Mouse (Mus musculus): ENCODE data around the gene Mov10l1. TPM values are rescaled to one million over a fixed set of nuclear protein-coding genes. Genes with fewer than 3 reads are reported as not detected.

Mov10l1 gene
- polyA plus RNA-seq, 1 experiment from 2014 or later, result not detected

DNA sequence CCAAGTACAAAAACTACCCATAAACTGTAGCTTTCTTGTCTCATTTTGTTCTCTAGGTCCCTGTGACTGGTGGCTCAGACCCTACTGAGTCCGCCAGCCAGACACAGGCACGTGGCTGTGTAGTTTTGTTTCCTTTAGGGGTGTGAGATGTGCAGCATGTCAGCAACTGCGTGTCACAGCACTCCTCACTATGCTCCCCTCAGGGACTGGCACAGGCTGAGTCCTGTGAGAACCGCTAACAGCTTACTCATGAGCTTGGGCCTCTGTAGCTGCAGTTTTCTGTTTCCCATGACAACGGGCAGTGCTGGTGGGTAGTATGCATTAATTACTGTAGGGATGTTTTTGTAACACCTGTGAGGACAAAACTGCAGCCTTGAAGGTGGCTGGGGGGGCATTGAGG, 109.5 kb downstream of the Mov10l1 start:
- H3K4me3 ChIP-seq (ENCODE audit: low read depth, low read length), result no peak overlapping the region
- 77% methylated on average over 5 of the region's 5 CpGs for WGBS
- peaks cover 20% of the 10 kb centered on the region for H3K4me1 ChIP-seq (ENCODE audit: control insufficient read depth, insufficient read depth, low read length)
- H3K9ac ChIP-seq (ENCODE audit: low read depth, low read length), result no peak overlapping the region
- H3K36me3 ChIP-seq (ENCODE audit: control insufficient read depth, insufficient read depth, low read length), result peaks cover 33% of the 10 kb centered on the region
- no peak overlapping the region for H3K4me2 ChIP-seq (ENCODE audit: low read length)
- H3K27ac ChIP-seq (ENCODE audit: low read length), result no peak overlapping the region
- H3K9me3 ChIP-seq (replicated peaks; ENCODE audit: control insufficient read depth, low read length, poor library complexity, severe bottlenecking), result no peaks in the 10 kb centered on the region
- no peaks in the 10 kb centered on the region for H3K27me3 ChIP-seq (ENCODE audit: control insufficient read depth, insufficient read depth, low read depth, low read length)
- ATAC-seq, result no peak

DNA sequence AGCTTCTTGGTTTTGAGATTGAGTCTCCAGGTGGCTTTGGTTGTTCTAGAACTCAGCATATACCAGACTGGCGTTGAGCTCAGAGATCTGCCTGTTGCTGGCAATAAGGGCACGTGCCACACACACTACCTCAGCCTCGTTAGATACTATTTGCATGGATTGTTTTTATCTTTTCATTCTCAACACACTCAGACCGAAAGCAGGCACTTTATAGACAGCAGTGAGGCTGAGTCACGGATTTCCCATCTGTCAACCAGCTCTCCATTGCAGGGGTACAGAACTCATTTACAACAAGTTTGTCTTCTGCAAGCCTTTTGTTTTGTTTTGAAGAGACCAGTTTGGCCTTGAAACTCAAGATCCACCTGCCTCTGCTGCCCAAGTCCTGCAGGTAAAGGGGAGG, 114.7 kb downstream of the Mov10l1 start:
- no peak overlapping the region for H3K4me2 ChIP-seq (ENCODE audit: low read length)
- ATAC-seq, result no peak
- peaks cover 68% of the 10 kb centered on the region for H3K36me3 ChIP-seq (ENCODE audit: control insufficient read depth, insufficient read depth, low read length)
- no peak overlapping the region for H3K4me3 ChIP-seq (ENCODE audit: low read depth, low read length)
- no peak overlapping the region for H3K27ac ChIP-seq (ENCODE audit: low read length)
- 93% methylated on average over 5 of the region's 5 CpGs for WGBS
- no peaks in the 10 kb centered on the region for H3K4me1 ChIP-seq (ENCODE audit: control insufficient read depth, insufficient read depth, low read length)
- H3K27me3 ChIP-seq (ENCODE audit: control insufficient read depth, insufficient read depth, low read depth, low read length), result no peaks in the 10 kb centered on the region
- H3K9me3 ChIP-seq (replicated peaks; ENCODE audit: control insufficient read depth, low read length, poor library complexity, severe bottlenecking), result no peaks in the 10 kb centered on the region
- H3K9ac ChIP-seq (ENCODE audit: low read depth, low read length), result no peak overlapping the region

DNA sequence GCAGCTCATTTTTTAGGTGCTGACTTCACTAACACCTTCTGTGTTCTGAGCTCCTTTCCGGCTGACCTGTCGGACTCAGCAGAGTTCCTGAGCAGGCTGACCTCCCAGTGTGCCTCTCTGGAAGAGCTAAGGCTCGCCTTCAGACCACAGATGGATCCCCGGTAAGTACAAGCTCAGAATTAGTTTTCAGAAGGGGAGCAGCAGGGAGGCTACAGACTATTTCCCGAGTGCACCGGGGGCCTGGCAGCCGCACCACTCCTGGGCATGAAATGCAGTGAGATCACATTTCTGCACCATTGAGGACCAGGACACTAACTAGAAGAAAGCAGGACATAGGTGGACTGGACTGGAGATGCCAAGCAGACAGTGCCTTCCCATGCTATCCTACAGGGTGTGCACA, 115.9 kb downstream of the Mov10l1 start:
- Histone ChIP-seq H3K36me3 (ENCODE audit: control insufficient read depth, insufficient read depth, low read length) (peaks cover 69% of the 10 kb centered on the region), H3K9me3 (replicated peaks; ENCODE audit: control insufficient read depth, low read length, poor library complexity, severe bottlenecking) (no peaks in the 10 kb centered on the region), H3K27ac (ENCODE audit: low read length) (no peak overlapping the region), H3K4me1 (ENCODE audit: control insufficient read depth, insufficient read depth, low read length) (no peaks in the 10 kb centered on the region), H3K4me2 (ENCODE audit: low read length) (no peak overlapping the region), H3K9ac (ENCODE audit: low read depth, low read length) (no peak overlapping the region), H3K27me3 (ENCODE audit: control insufficient read depth, insufficient read depth, low read depth, low read length) (no peaks in the 10 kb centered on the region), H3K4me3 (ENCODE audit: low read depth, low read length) (no peak overlapping the region)
- no peak for ATAC-seq
- WGBS, result 87% methylated on average over 7 of the region's 7 CpGs

DNA sequence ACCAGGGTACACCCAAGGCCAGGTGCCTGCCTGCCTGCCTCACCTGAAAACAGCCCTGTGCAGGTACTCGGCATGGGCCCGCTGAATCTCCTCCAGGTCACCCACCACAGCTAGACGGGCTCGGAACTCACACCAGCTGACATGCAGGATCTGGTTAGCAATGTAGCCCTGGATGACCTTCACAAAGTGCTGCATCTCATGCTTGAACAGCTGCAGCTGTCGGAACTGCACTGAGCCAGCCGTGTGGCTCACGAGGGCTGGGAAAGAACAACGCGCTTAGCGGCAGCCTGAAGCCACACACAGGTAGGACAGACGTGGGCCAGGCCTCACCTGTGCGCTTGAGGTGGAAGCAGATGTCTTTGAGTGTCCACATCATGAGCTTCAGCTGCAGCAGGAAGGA, 118.1 kb downstream of the Mov10l1 start:
- Histone ChIP-seq H3K27ac (ENCODE audit: low read length) (no peak overlapping the region), H3K4me1 (ENCODE audit: control insufficient read depth, insufficient read depth, low read length) (no peaks in the 10 kb centered on the region), H3K27me3 (ENCODE audit: control insufficient read depth, insufficient read depth, low read depth, low read length) (no peaks in the 10 kb centered on the region), H3K4me2 (ENCODE audit: low read length) (no peak overlapping the region), H3K4me3 (ENCODE audit: low read depth, low read length) (no peak overlapping the region), H3K9me3 (replicated peaks; ENCODE audit: control insufficient read depth, low read length, poor library complexity, severe bottlenecking) (no peaks in the 10 kb centered on the region), H3K36me3 (ENCODE audit: control insufficient read depth, insufficient read depth, low read length) (peaks cover 68% of the 10 kb centered on the region), H3K9ac (ENCODE audit: low read depth, low read length) (no peak overlapping the region)
- no peak for ATAC-seq
- 91% methylated on average over 12 of the region's 12 CpGs for WGBS

DNA sequence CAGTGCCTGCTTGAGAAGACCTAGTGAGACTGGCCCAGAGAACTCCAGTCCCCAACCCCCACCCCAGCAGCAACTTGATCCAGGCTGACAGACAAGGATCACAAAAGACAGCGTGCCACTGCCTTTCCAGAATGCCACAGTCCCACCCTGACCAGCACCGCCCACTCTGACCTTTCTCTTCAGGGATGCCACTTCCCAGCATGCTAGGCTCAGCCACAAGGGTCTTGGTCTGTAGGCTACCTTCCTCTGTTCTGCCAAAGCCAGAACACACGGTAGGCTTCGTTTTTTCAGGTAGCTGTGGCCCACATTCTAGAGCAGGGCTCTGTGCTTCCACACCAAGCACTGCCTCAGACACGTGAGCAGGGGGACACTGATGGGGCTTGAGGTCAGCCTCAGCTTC, 119.9 kb downstream of the Mov10l1 start:
- Histone ChIP-seq H3K9ac (ENCODE audit: low read depth, low read length) (no peak overlapping the region), H3K36me3 (ENCODE audit: control insufficient read depth, insufficient read depth, low read length) (peaks cover 66% of the 10 kb centered on the region), H3K4me3 (ENCODE audit: low read depth, low read length) (no peak overlapping the region), H3K4me2 (ENCODE audit: low read length) (no peak overlapping the region), H3K27ac (ENCODE audit: low read length) (no peak overlapping the region), H3K4me1 (ENCODE audit: control insufficient read depth, insufficient read depth, low read length) (no peaks in the 10 kb centered on the region), H3K27me3 (ENCODE audit: control insufficient read depth, insufficient read depth, low read depth, low read length) (no peaks in the 10 kb centered on the region), H3K9me3 (replicated peaks; ENCODE audit: control insufficient read depth, low read length, poor library complexity, severe bottlenecking) (no peaks in the 10 kb centered on the region)
- 47% methylated on average over 5 of the region's 5 CpGs for WGBS
- ATAC-seq, result no peak

DNA sequence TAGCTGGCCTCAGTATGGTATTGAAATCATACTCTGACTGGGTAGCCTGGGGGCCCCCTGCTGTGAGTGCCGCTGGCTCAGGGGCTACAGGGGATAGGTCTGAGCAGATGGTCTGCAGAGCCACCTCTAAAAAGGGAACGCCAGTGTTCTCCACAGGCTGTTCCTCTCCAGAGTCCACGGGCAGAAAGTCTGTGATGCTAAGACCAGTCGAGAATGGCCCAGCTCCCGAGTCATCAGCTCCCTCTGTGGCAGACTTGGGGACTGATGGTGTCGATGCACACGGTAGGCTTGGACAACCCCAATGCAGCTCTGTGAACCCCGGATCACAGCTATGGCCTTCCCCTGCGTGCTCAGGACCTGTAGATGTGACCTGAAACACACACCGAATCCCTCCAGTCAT, 121.2 kb downstream of the Mov10l1 start:
- ATAC-seq, result no peak
- no peak overlapping the region for H3K9ac ChIP-seq (ENCODE audit: low read depth, low read length)
- no peak overlapping the region for H3K4me2 ChIP-seq (ENCODE audit: low read length)
- no peak overlapping the region for H3K27ac ChIP-seq (ENCODE audit: low read length)
- H3K36me3 ChIP-seq (ENCODE audit: control insufficient read depth, insufficient read depth, low read length), result peaks cover 62% of the 10 kb centered on the region
- no peak overlapping the region for H3K4me3 ChIP-seq (ENCODE audit: low read depth, low read length)
- WGBS, result 88% methylated on average over 10 of the region's 10 CpGs
- no peaks in the 10 kb centered on the region for H3K4me1 ChIP-seq (ENCODE audit: control insufficient read depth, insufficient read depth, low read length)
- no peaks in the 10 kb centered on the region for H3K9me3 ChIP-seq (replicated peaks; ENCODE audit: control insufficient read depth, low read length, poor library complexity, severe bottlenecking)
- H3K27me3 ChIP-seq (ENCODE audit: control insufficient read depth, insufficient read depth, low read depth, low read length), result no peaks in the 10 kb centered on the region

DNA sequence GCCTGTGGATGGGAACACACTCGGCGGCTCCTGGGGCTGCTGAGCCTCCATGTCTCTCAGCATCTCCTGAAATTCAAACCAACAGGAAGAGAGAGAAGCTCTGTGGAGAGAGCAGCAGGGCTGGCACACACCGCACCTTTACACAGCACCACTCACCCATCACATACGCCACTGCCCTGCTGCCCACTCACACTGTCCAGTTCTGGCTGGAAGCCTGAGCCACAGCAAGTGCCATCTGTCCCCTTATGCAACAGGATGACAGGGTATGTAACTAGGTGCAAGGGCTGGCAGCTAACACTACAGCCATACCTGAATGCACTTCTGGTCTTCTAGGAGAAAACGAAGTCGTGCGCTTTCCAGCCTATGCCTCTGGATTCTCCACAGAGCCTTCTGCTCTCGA, 121.7 kb downstream of the Mov10l1 start:
- Histone ChIP-seq H3K27me3 (ENCODE audit: control insufficient read depth, insufficient read depth, low read depth, low read length) (no peaks in the 10 kb centered on the region), H3K4me2 (ENCODE audit: low read length) (no peak overlapping the region), H3K36me3 (ENCODE audit: control insufficient read depth, insufficient read depth, low read length) (peaks cover 59% of the 10 kb centered on the region), H3K9me3 (replicated peaks; ENCODE audit: control insufficient read depth, low read length, poor library complexity, severe bottlenecking) (no peaks in the 10 kb centered on the region), H3K9ac (ENCODE audit: low read depth, low read length) (no peak overlapping the region), H3K4me3 (ENCODE audit: low read depth, low read length) (no peak overlapping the region), H3K4me1 (ENCODE audit: control insufficient read depth, insufficient read depth, low read length) (no peaks in the 10 kb centered on the region), H3K27ac (ENCODE audit: low read length) (no peak overlapping the region)
- 97% methylated on average over 8 of the region's 8 CpGs for WGBS
- no peak for ATAC-seq

Other genes starting within 250 kb of the Mov10l1 start
- 15.5 and 20.7 TPM in 2 replicates for gene Brd1, start 248.7 kb upstream of the Mov10l1 start, polyA plus RNA-seq (2015; fragmentation: Nextera tagmentation; extraction: Ambion mirVana)
- gene Zbed4, start 231.2 kb upstream of the Mov10l1 start, polyA plus RNA-seq (2015; fragmentation: Nextera tagmentation; extraction: Ambion mirVana), result 14.2 and 18.5 TPM in 2 replicates
- gene Alg12, start 163.6 kb upstream of the Mov10l1 start, polyA plus RNA-seq (2015; fragmentation: Nextera tagmentation; extraction: Ambion mirVana), result 7.8 and 9.4 TPM in 2 replicates
- gene Creld2, start 163.3 kb upstream of the Mov10l1 start, polyA plus RNA-seq (2015; fragmentation: Nextera tagmentation; extraction: Ambion mirVana), result 60.6 and 66.4 TPM in 2 replicates
- gene Pim3, start 120.7 kb upstream of the Mov10l1 start, polyA plus RNA-seq (2015; fragmentation: Nextera tagmentation; extraction: Ambion mirVana), result 64.7 and 67.5 TPM in 2 replicates
- 0.16 and 0.34 TPM in 2 replicates for gene Ttll8, start 28.5 kb upstream of the Mov10l1 start, polyA plus RNA-seq (2015; fragmentation: Nextera tagmentation; extraction: Ambion mirVana)
- gene Mlc1, start 3.9 kb upstream of the Mov10l1 start, polyA plus RNA-seq (2015; fragmentation: Nextera tagmentation; extraction: Ambion mirVana), result 21.0 and 31.5 TPM in 2 replicates
- 7.5 and 9.5 TPM in 2 replicates for gene Panx2, start 76.8 kb downstream of the Mov10l1 start, polyA plus RNA-seq (2015; fragmentation: Nextera tagmentation; extraction: Ambion mirVana)
- gene Trabd, start 92.2 kb downstream of the Mov10l1 start, polyA plus RNA-seq (2015; fragmentation: Nextera tagmentation; extraction: Ambion mirVana), result 36.8 and 39.9 TPM in 2 replicates
- 17.8 and 19.1 TPM in 2 replicates for gene Selenoo, start 106.2 kb downstream of the Mov10l1 start, polyA plus RNA-seq (2015; fragmentation: Nextera tagmentation; extraction: Ambion mirVana)
- gene Tubgcp6, start 140.2 kb downstream of the Mov10l1 start, polyA plus RNA-seq (2015; fragmentation: Nextera tagmentation; extraction: Ambion mirVana), result 18.5 and 19.1 TPM in 2 replicates
- gene Hdac10, start 145.8 kb downstream of the Mov10l1 start, polyA plus RNA-seq (2015; fragmentation: Nextera tagmentation; extraction: Ambion mirVana), result 30.6 and 31.0 TPM in 2 replicates
- 3.0 and 4.4 TPM in 2 replicates for gene Mapk12, start 157.8 kb downstream of the Mov10l1 start, polyA plus RNA-seq (2015; fragmentation: Nextera tagmentation; extraction: Ambion mirVana)
- gene Mapk11, start 166.7 kb downstream of the Mov10l1 start, polyA plus RNA-seq (2015; fragmentation: Nextera tagmentation; extraction: Ambion mirVana), result 29.0 and 32.6 TPM in 2 replicates
- gene Plxnb2, start 197.9 kb downstream of the Mov10l1 start, polyA plus RNA-seq (2015; fragmentation: Nextera tagmentation; extraction: Ambion mirVana), result 90.1 and 92.1 TPM in 2 replicates
- 120 and 124 TPM in 2 replicates for gene Dennd6b, start 213.6 kb downstream of the Mov10l1 start, polyA plus RNA-seq (2015; fragmentation: Nextera tagmentation; extraction: Ambion mirVana)
- 76.7 and 82.0 TPM in 2 replicates for gene Ppp6r2, start 228.6 kb downstream of the Mov10l1 start, polyA plus RNA-seq (2015; fragmentation: Nextera tagmentation; extraction: Ambion mirVana)

Data from midbrain, embryonic 16.5 days (tissue).